Mouse (Mus musculus): ENCODE data around the gene Vangl2. TPM values are rescaled to one million over a fixed set of nuclear protein-coding genes. Genes with fewer than 3 reads are reported as not detected.

Vangl2 gene
- total RNA-seq, 1 experiment: 25.3 TPM

DNA sequence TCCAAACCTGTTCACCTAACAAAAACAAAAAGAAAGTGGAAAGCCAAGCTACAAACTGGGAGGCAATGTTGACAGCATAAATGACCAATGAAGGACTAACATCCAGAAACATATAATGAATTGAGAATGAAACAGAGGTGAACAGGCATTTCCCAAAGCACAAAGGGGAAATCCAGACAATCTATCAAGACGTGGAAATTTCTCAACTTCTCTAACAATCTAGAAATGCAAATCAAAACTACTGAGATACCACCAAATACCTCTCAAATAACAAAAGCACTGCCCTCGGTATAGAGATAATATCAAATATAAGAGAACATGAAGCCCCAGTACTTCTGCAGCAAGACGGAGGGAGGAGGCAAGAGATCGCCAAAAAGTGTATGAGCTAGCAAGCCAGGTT, 45.5 kb downstream of the Vangl2 start:
- H3K4me3 ChIP-seq (ENCODE audit: insufficient read depth in 1 of 2, low read depth in 1 of 2, low read length in 2 of 2, poor library complexity in 1 of 2, severe bottlenecking in 1 of 2): no peak overlapping the region
- H3K4me1 ChIP-seq (ENCODE audit: control insufficient read depth in 2 of 2, insufficient read depth in 2 of 2, low read length in 2 of 2, poor library complexity in 1 of 2): 0 out of 4 replicates have a peak, but pooled peaks cover 0 to 2% of the 10 kb centered on the region in 2 experiments
- no peaks in the 10 kb centered on the region for H3K36me3 ChIP-seq (ENCODE audit: control insufficient read depth, insufficient read depth, low read length, poor library complexity, severe bottlenecking)
- H3K9ac ChIP-seq (ENCODE audit: insufficient read depth, low read depth, low read length, poor library complexity, severe bottlenecking): no peak overlapping the region
- no peak for DNase-seq (ENCODE audit: low read depth, low spot score)
- no peaks in the 10 kb centered on the region for H3K9me3 ChIP-seq (ENCODE audit: control insufficient read depth, insufficient read depth, low read depth, low read length)
- TF ChIP-seq MAFK (IDR thresholded peaks at IDR 0.05; ENCODE audit: insufficient read depth, low read depth, low read length) (no peak), ZNF384 (IDR thresholded peaks at IDR 0.05; ENCODE audit: low read depth, low read length) (no peak), CHD2 (IDR thresholded peaks at IDR 0.05; ENCODE audit: low read depth, low read length) (no peak), ZC3H11A (IDR thresholded peaks at IDR 0.05; ENCODE audit: borderline replicate concordance, low read depth, low read length) (no peak), HCFC1 (IDR thresholded peaks at IDR 0.05; ENCODE audit: borderline replicate concordance, insufficient read depth, low read length) (no peak)
- H3K27ac ChIP-seq (ENCODE audit: insufficient read depth, low read depth, low read length, poor library complexity, severe bottlenecking): no peak overlapping the region
- in situ Hi-C loops (cut with MboI; ENCODE audit: low sequenced_read_pairs in 2 of 2, unreplicated experiment in 2 of 2): loop anchor here in 1 of 2 experiments (25.0 kb wide), 1 partner anchor 170 kb away; no protein-coding TSS in a partner anchor

DNA sequence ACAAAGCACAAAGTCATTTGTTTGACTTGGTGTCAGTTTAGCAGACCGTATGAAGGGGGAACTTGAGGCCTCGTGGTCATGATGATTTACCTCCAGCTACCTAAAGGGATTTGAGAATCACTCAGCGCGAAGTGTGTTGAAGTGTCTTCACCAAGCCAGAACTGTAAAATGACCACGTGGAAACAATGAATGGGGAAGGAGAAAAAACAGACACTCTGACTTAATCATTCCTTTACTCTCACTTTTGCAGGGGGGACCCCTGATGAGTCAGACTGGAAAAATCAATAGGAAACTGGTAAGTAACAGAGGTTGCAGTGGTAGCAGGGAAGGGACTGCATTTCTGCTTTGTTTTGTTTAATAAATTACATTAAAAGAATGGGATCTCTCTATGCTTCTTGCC, 46.1 kb downstream of the Vangl2 start:
- no peak for DNase-seq (ENCODE audit: low read depth, low spot score)

DNA sequence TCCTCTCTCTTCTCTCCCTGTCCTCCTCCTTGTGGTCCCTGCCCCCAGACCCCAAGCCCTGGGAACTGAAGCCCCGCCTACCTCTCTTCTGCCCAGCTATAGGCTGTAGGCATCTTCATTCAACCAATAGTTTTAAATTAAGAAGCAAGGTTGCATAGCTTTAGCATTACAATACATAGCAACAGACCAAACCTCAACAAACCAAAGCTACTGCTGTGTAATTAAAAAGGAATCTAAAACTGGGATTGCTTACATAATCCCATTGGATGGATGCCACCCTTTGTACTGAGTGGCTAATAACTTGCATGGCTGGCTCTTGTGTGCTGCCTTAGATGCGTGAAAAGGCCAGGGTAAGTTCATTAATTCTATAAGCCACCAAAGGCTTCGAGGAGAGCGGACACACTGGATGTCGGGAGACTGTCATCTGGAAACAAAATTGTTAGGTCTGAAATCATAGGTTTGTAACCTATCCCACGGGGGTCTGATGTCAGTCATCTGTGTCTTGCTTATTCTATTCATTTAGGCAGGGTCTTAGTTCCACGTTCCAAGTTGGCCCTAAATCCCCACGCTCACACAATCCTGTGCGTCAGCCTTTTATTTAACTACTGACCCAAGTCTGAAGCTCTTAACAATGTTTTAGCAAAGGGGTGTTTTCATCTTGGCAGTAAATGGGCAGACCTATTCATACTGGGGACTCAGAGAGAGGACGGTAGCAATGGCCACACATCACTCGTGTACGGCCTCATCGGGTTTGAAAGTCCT, 48.1 kb downstream of the Vangl2 start:
- H3K36me3 ChIP-seq (ENCODE audit: control insufficient read depth, insufficient read depth, low read length, poor library complexity, severe bottlenecking): no peaks in the 10 kb centered on the region
- no peak for DNase-seq (ENCODE audit: low read depth, low spot score)
- no peaks in the 10 kb centered on the region for H3K9me3 ChIP-seq (ENCODE audit: control insufficient read depth, insufficient read depth, low read depth, low read length)
- no peak for TF ChIP-seq ZNF384 (IDR thresholded peaks at IDR 0.05; ENCODE audit: low read depth, low read length)
- TF ChIP-seq MAFK (IDR thresholded peaks at IDR 0.05; ENCODE audit: insufficient read depth, low read depth, low read length): no peak
- TF ChIP-seq ZC3H11A (IDR thresholded peaks at IDR 0.05; ENCODE audit: borderline replicate concordance, low read depth, low read length): no peak
- TF ChIP-seq CHD2 (IDR thresholded peaks at IDR 0.05; ENCODE audit: low read depth, low read length): no peak
- TF ChIP-seq HCFC1 (IDR thresholded peaks at IDR 0.05; ENCODE audit: borderline replicate concordance, insufficient read depth, low read length): no peak
- in situ Hi-C loops (cut with MboI; ENCODE audit: low sequenced_read_pairs in 2 of 2, unreplicated experiment in 2 of 2): loop anchor here in 1 of 2 experiments (25.0 kb wide), 1 partner anchor 168 kb away; no protein-coding TSS in a partner anchor
- no peak overlapping the region for H3K9ac ChIP-seq (ENCODE audit: insufficient read depth, low read depth, low read length, poor library complexity, severe bottlenecking)
- H3K4me3 ChIP-seq (ENCODE audit: insufficient read depth in 1 of 2, low read depth in 1 of 2, low read length in 2 of 2, poor library complexity in 1 of 2, severe bottlenecking in 1 of 2): no peak overlapping the region
- 0 out of 4 replicates have a peak, but pooled peaks cover 0 to 2% of the 10 kb centered on the region in 2 experiments for H3K4me1 ChIP-seq (ENCODE audit: control insufficient read depth in 2 of 2, insufficient read depth in 2 of 2, low read length in 2 of 2, poor library complexity in 1 of 2)
- H3K27ac ChIP-seq (ENCODE audit: insufficient read depth, low read depth, low read length, poor library complexity, severe bottlenecking): no peak overlapping the region

More for the DNA sequence above, 46.1 kb downstream of the Vangl2 start:
- no peak overlapping the region for H3K27ac ChIP-seq (ENCODE audit: insufficient read depth, low read depth, low read length, poor library complexity, severe bottlenecking)
- H3K4me3 ChIP-seq (ENCODE audit: insufficient read depth in 1 of 2, low read depth in 1 of 2, low read length in 2 of 2, poor library complexity in 1 of 2, severe bottlenecking in 1 of 2): no peak overlapping the region
- no peak overlapping the region for H3K9ac ChIP-seq (ENCODE audit: insufficient read depth, low read depth, low read length, poor library complexity, severe bottlenecking)
- in situ Hi-C loops (cut with MboI; ENCODE audit: low sequenced_read_pairs in 2 of 2, unreplicated experiment in 2 of 2): loop anchor here in 1 of 2 experiments (25.0 kb wide), 1 partner anchor 170 kb away; no protein-coding TSS in a partner anchor
- TF ChIP-seq MAFK (IDR thresholded peaks at IDR 0.05; ENCODE audit: insufficient read depth, low read depth, low read length): no peak
- no peak for TF ChIP-seq CHD2 (IDR thresholded peaks at IDR 0.05; ENCODE audit: low read depth, low read length)
- no peak for TF ChIP-seq HCFC1 (IDR thresholded peaks at IDR 0.05; ENCODE audit: borderline replicate concordance, insufficient read depth, low read length)
- no peaks in the 10 kb centered on the region for H3K36me3 ChIP-seq (ENCODE audit: control insufficient read depth, insufficient read depth, low read length, poor library complexity, severe bottlenecking)
- H3K9me3 ChIP-seq (ENCODE audit: control insufficient read depth, insufficient read depth, low read depth, low read length): no peaks in the 10 kb centered on the region
- 0 out of 4 replicates have a peak, but pooled peaks cover 0 to 2% of the 10 kb centered on the region in 2 experiments for H3K4me1 ChIP-seq (ENCODE audit: control insufficient read depth in 2 of 2, insufficient read depth in 2 of 2, low read length in 2 of 2, poor library complexity in 1 of 2)

DNA sequence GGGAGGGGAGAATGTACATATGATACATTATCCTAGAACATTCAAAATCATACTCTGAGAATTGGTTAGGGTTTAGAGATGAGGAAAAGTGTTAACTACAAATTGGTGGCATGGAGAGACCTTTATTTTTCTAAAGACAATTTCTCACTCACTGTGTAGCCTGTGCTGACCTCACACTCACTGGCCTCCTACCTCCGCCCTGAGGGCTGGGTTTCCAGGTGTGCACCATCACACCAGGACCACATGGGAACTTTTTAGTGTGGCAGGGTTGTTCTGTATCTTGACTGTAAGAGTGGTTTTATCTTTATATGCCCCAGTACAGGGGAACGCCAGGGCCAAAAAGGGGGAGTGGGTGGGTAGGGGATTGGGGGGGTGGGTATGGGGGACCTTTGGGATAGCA, 50.4 kb downstream of the Vangl2 start:
- in situ Hi-C loops (cut with MboI; ENCODE audit: low sequenced_read_pairs in 2 of 2, unreplicated experiment in 2 of 2): loop anchor here in 1 of 2 experiments (25.0 kb wide), 1 partner anchor 166 kb away; no protein-coding TSS in a partner anchor
- H3K9me3 ChIP-seq (ENCODE audit: control insufficient read depth, insufficient read depth, low read depth, low read length): no peaks in the 10 kb centered on the region
- no peak overlapping the region for H3K4me3 ChIP-seq (ENCODE audit: insufficient read depth in 1 of 2, low read depth in 1 of 2, low read length in 2 of 2, poor library complexity in 1 of 2, severe bottlenecking in 1 of 2)
- no peak for DNase-seq (ENCODE audit: low read depth, low spot score)
- no peak overlapping the region for H3K27ac ChIP-seq (ENCODE audit: insufficient read depth, low read depth, low read length, poor library complexity, severe bottlenecking)
- H3K36me3 ChIP-seq (ENCODE audit: control insufficient read depth, insufficient read depth, low read length, poor library complexity, severe bottlenecking): no peaks in the 10 kb centered on the region
- no peak overlapping the region for H3K9ac ChIP-seq (ENCODE audit: insufficient read depth, low read depth, low read length, poor library complexity, severe bottlenecking)
- 0 out of 4 replicates have a peak, but pooled peaks cover 0 to 2% of the 10 kb centered on the region in 2 experiments for H3K4me1 ChIP-seq (ENCODE audit: control insufficient read depth in 2 of 2, insufficient read depth in 2 of 2, low read length in 2 of 2, poor library complexity in 1 of 2)
- TF ChIP-seq CHD2 (IDR thresholded peaks at IDR 0.05; ENCODE audit: low read depth, low read length) (no peak), ZC3H11A (IDR thresholded peaks at IDR 0.05; ENCODE audit: borderline replicate concordance, low read depth, low read length) (no peak), HCFC1 (IDR thresholded peaks at IDR 0.05; ENCODE audit: borderline replicate concordance, insufficient read depth, low read length) (no peak), ZNF384 (IDR thresholded peaks at IDR 0.05; ENCODE audit: low read depth, low read length) (no peak), MAFK (IDR thresholded peaks at IDR 0.05; ENCODE audit: insufficient read depth, low read depth, low read length) (no peak)
